Mouse (Mus musculus) kidney, adult 8-10 months (tissue): ENCODE data around the gene Dnaja2.

Experiments
- DNase-seq, 2 experiments: peaks; one replicate each; pipeline ENCODE4 v3.0.0; 2022

Gene Dnaja2

GRCm38 (mm10) chr8:85554391-85555180 is 558 bp downstream of the Dnaja2 start:
- DNase-seq, result peak; percentile 28 to 57

GRCm38 (mm10) chr8:85551934-85552333 is 3.2 kb downstream of the Dnaja2 start:
- DNase-seq, result no peak

GRCm38 (mm10) chr8:85536332-85536731 is 18.8 kb downstream of the Dnaja2 start:
- no peak for DNase-seq

- DNase-seq, result no peak
Observed at GRCm38 (mm10) chr8:85534163-85534562, 21.0 kb downstream of the Dnaja2 start.

GRCm38 (mm10) chr8:85533434-85533833 is 21.7 kb downstream of the Dnaja2 start:
- no peak for DNase-seq

- no peak for DNase-seq
Observed at GRCm38 (mm10) chr8:85532843-85533242, 22.3 kb downstream of the Dnaja2 start.

- no peak for DNase-seq
Observed at GRCm38 (mm10) chr8:85531471-85531870, 23.7 kb downstream of the Dnaja2 start.

- no peak for DNase-seq
Observed at GRCm38 (mm10) chr8:85530717-85531116, 24.4 kb downstream of the Dnaja2 start.

- DNase-seq, result no peak
Observed at GRCm38 (mm10) chr8:85528959-85529358, 26.2 kb downstream of the Dnaja2 start.

- DNase-seq, result peak in 1 of 2 experiments; percentile 49
Observed at GRCm38 (mm10) chr8:85526105-85526504, 29.0 kb downstream of the Dnaja2 start.

- DNase-seq, result no peak
Observed at GRCm38 (mm10) chr8:85524086-85524485, 31.1 kb downstream of the Dnaja2 start.

- DNase-seq, result no peak
Observed at GRCm38 (mm10) chr8:85521332-85521731, 33.8 kb downstream of the Dnaja2 start.

- no peak for DNase-seq
Observed at GRCm38 (mm10) chr8:85520586-85520985, 34.6 kb downstream of the Dnaja2 start.

- no peak for DNase-seq
Observed at GRCm38 (mm10) chr8:85517956-85518355, 37.2 kb downstream of the Dnaja2 start.

- no peak for DNase-seq
Observed at GRCm38 (mm10) chr8:85517336-85517735, 37.8 kb downstream of the Dnaja2 start.

GRCm38 (mm10) chr8:85515391-85515790 is 39.8 kb downstream of the Dnaja2 start:
- DNase-seq, result no peak

GRCm38 (mm10) chr8:85513283-85513682 is 41.9 kb downstream of the Dnaja2 start:
- DNase-seq, result no peak

- DNase-seq, result no peak
Observed at GRCm38 (mm10) chr8:85512234-85512633, 42.9 kb downstream of the Dnaja2 start.

GRCm38 (mm10) chr8:85508661-85509060 is 46.5 kb downstream of the Dnaja2 start:
- no peak for DNase-seq

GRCm38 (mm10) chr8:85506620-85507019 is 48.5 kb downstream of the Dnaja2 start:
- DNase-seq, result no peak

GRCm38 (mm10) chr8:85504704-85505103 is 50.4 kb downstream of the Dnaja2 start:
- no peak for DNase-seq

GRCm38 (mm10) chr8:85503065-85503464 is 52.1 kb downstream of the Dnaja2 start:
- no peak for DNase-seq

- DNase-seq, result no peak
Observed at GRCm38 (mm10) chr8:85502381-85502780, 52.8 kb downstream of the Dnaja2 start.

GRCm38 (mm10) chr8:85500955-85501685 is 54.0 kb downstream of the Dnaja2 start:
- DNase-seq, result no peak
